Mouse (Mus musculus): ENCODE data around the gene Zic2.
A peak's percentile ranks its signal among the peaks of the same experiment; 100 is the strongest.

The Zic2 gene

DNA sequence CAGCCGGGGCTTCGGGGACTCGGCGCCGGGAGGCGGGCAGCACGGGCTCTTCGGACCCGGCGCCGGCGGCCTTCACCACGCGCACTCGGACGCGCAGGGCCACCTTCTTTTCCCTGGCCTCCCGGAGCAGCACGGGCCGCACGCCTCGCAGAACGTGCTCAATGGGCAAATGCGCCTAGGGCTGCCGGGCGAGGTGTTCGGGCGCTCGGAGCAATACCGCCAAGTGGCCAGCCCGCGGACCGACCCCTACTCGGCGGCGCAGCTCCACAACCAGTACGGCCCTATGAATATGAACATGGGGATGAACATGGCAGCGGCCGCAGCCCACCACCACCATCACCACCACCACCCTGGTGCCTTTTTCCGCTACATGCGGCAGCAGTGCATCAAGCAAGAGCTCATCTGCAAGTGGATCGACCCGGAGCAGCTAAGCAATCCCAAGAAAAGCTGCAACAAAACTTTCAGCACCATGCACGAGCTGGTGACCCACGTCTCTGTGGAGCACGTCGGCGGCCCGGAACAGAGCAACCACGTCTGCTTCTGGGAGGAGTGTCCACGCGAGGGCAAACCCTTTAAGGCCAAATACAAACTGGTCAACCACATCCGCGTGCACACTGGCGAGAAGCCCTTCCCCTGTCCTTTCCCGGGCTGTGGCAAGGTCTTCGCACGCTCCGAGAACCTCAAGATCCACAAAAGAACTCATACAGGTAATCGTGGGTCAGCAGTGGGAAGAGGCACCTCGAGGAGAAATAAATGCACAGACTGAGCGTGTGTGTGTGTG, 996 bp downstream of the Zic2 start:
- no peak for DNase-seq (ENCODE audit: extremely low read depth, low read depth)

DNA sequence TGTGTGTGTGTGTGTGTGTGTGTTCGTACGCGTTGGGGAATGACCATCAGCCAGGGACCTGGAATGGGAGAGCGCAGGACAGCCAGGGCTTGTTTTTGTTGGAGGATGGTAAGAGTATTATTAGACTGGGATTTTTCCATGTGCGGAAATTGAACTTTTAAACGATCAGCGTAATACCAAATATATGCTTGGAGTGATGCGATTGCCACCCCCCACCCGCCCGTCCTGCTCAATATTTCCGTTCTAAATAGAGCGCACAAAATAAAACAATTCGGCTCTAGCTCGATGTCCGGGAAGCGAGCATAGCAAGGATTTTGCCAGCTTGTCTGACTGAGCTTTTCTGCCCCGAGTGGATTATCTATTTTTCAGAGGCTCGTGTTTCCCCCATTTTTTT, 1.6 kb downstream of the Zic2 start:
- DNase-seq (ENCODE audit: extremely low read depth, low read depth), result no peak

DNA sequence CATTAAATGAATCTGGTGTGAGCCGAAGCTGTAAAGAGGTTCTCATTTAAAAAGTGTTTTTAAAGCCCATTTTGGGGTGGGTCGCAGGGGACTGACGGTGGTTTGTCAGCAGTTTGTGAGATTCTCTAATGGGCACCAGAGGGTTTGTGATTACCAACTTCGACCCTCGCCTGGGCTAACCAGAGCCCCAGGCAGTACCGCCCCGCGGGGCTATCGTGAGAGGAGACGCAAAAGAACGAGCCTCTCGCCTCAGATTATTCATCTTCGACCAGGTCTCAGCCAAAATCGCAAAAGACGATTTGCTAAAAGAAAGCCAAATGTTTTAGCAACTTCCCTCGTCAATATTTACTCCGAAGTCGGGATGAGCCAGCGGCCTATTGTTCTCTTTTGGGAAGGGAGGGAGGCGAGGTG, 2.0 kb downstream of the Zic2 start:
- no peak for DNase-seq (ENCODE audit: extremely low read depth, low read depth)

DNA sequence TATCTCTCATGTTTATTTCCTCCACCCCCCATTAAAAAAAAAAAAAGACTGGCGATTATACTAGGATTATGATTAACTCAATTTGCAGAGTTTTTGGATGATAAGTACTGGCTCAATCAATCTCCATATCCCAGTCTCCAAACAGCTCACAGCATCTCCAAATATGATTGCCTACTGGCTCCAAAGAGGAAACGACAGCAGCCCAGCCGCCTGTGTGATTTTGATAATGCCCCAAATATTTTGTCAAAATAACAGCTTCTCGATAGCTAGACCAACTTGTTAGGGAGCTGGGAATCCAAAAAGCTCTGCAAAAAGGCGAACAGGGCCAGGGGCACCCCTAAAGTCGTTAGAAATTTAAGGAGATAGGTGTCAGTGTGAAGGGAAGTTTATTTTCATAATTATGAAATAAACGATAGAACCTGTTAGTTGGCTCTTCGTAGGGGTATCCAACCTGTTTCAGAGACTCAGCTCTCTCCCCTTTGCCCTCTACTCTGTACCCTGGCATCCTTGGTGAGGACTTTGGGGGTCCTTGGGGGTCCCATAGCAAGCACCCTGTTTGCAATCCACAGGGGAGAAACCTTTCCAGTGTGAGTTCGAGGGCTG, 2.8 kb downstream of the Zic2 start:
- DNase-seq (ENCODE audit: extremely low read depth, low read depth), result peak; percentile 9

DNA sequence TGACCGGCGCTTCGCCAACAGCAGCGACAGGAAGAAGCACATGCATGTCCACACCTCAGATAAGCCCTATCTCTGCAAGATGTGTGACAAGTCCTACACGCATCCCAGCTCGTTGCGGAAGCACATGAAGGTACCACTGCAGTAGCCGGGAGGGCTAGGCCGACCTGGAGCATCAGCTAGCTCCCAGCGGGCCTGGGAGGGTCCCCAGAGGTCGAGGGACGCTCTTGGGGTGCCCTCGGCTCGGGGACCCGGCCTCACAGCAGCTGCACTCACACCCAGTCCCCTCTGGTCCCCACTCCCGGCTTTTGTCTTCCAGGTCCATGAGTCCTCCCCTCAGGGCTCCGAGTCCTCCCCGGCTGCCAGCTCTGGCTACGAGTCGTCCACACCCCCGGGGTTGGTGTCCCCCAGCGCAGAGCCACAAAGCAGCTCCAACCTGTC, 3.4 kb downstream of the Zic2 start:
- no peak for DNase-seq (ENCODE audit: extremely low read depth, low read depth)

DNA sequence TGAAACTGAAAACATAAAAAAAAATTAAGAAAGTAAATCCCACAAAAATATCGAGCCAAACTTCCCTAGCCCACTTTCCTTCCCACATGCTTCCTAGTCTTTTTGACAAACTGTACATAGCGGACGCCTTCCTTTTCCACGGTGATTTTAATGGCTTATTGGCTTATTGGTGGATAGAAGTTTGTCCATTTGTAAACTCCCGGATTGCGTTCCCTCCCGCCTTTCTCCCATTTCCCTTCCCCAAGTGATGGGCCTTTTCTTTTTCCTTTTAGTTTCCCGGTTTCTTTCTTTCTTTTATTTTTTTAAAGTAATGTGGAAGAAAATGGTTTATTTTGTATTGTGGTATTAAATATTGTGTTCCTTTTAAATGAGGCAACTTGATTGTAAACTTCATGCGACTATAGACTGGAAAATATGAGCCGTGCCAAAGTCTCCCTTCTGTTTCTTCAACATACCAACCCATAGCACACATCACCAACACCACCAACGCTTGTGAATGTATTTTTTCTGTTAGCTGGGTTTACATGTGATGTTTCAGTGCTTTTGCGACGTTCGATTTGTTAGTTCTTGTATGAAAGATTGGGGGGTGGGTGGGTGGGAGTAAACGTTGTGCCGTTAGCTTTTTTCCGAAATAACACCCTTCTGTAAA, 4.3 kb downstream of the Zic2 start:
- DNase-seq (ENCODE audit: extremely low read depth, low read depth), result no peak

DNA sequence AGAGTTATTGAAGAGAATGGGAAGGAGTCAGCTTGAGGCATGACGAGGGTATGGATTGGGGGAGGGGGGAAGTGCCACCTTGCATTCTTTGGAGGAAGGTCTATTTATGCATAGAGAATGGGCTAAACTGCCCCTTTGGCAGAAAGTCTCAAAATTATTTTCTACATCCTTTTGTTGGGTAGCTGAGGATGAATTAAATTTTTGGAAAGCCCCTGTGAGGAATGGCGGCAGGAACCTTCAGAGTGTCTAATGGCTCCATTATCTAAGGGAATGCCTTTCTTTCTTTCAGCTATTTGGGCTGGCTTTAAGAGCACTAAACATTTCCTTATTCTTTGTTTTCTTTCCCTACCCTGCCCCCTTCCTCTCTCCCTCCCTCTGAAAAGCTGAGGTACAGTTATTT, 5.1 kb downstream of the Zic2 start:
- no peak for DNase-seq (ENCODE audit: extremely low read depth, low read depth)

DNA sequence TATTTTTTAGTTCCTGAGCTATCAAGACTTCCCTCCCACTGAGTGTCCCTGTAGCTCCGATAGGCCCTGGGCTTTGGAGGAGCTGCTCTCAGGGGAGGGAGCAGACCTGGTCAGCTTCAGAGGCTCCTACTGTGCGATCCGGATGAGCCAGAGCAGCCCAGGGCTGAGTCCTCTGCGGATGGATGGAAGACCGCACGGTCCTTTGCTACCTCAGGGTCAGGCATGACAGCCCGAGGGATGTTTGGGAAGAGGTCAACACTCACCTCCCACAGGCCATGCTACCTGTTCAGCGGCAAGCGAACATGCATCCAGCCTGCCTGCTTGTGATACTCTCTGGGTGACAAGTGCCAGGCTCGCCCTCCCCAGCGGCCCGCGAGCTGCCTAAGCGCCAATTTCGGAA, 5.9 kb downstream of the Zic2 start:
- DNase-seq (ENCODE audit: extremely low read depth, low read depth), result no peak

DNA sequence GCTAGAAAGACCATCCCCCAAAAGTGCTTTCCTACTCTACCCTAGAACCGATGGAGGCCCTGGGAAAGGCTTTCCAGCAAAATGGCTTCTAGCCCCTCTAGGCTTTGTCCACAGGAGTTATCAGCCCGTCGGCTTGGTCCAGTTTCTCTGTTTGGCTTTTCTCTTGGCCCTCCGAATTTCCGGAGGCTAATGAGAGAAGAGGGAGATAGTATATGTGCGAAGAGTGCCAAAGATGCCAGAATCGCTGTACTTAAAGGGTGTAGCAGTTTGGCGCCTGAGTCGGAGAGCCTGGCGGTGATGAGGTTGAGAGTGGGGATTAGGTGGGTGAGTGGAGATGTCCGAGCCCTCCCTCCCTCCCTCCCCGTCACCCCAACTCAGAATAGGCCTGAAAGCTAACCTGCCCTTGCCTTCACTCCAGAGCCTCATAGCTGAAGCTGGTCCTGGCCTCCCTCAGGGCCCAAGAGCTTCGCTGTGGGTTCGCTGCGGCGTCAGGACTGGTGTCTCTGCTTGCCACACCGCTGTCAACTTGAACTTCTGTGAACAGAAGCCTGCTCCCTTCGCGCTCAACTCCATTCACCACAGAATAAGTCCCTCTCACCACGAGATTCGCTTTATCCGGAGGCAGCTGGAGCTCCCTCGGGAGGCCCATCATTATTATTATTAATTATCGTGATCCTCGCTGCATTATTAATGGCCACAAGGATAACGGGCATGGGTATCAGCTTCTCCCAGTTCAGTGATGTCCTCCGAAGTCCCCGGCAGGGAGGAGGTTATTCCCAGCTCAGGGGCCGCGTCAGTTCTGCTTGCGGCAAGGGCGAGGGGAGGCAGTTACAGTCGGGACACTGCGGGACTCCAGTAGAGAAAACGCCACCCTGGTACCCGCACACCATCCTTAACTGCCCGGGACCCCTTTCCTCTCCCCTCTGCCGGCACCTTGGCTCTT, 7.1 kb downstream of the Zic2 start:
- no peak for DNase-seq (ENCODE audit: extremely low read depth, low read depth)

DNA sequence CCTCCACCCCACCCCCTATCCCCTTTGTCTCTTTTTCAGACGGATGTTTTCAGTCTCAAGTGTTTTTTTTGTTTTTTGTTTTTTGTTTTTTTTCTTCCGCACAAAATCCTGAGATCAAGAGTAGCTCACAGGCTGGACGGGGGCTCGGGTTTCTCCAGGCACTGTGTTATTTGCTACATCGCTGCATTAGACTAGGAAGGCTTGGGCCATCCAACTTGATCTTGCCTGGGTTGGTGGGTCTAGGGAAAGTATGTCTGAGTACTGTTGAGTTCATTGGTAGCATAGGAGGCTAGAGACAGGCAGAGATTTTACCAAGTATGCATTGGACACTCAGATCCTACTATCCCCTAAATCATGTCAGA, 7.8 kb downstream of the Zic2 start:
- DNase-seq (ENCODE audit: extremely low read depth, low read depth), result no peak

DNA sequence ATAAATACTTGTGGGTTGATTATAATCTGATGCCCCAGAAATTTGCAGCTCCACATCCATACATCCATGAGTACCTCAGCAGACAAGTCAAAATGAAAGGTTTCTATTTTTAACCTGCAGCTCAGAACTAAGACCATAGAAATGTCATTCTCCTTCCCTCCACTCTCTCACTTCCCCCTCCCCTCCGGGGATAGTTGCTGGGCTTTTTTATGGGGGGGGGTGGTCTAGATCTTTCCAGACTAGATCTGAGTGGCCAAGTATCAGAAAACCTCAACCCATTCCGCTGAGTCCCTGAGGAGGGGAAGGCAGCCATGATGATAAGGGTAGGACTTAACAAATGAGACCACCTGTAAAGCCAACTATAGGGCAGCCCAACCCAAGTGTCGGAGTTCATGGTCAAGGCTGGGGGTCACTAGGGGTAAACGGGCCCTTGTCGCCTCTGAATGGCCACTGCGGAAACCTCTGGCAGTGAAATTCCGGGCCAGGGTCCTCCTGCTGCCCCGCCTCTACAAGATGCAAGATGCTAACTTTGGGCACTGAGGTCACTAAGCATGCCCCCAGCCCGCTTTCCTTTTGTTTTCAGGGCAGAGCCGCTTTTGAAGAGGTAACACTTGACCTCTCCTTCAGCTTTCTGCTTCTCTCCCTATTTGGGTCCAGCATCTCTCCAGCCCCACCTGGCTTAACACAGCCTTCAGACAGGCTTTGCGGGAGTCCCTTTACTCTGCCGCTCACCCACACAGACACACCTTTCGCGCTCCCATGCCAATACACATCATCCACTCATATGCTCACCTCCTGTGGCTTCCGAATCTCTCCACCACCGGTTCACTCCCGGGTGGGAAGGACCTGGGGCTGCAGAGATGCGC, 8.6 kb downstream of the Zic2 start:
- no peak for DNase-seq (ENCODE audit: extremely low read depth, low read depth)

DNA sequence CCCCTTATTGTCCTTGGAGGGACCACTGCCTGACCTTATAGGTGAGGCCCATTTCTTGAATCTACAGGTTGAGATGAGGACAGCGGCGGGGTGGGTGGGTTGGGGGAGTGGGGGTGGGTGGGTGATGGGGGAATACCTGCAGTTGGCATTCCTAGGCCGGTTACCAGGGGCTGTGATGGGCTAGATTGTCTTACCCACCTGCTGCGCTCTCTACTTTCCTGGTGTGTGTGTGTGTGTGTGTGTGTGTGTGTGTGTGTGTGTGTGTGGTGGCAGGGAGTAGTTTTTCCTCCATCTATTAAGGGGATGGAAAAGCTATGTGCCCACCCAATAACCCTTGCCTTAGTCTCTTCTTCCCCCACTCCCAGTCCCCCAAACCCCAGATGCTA, 9.2 kb downstream of the Zic2 start:
- DNase-seq (ENCODE audit: extremely low read depth, low read depth), result no peak

DNA sequence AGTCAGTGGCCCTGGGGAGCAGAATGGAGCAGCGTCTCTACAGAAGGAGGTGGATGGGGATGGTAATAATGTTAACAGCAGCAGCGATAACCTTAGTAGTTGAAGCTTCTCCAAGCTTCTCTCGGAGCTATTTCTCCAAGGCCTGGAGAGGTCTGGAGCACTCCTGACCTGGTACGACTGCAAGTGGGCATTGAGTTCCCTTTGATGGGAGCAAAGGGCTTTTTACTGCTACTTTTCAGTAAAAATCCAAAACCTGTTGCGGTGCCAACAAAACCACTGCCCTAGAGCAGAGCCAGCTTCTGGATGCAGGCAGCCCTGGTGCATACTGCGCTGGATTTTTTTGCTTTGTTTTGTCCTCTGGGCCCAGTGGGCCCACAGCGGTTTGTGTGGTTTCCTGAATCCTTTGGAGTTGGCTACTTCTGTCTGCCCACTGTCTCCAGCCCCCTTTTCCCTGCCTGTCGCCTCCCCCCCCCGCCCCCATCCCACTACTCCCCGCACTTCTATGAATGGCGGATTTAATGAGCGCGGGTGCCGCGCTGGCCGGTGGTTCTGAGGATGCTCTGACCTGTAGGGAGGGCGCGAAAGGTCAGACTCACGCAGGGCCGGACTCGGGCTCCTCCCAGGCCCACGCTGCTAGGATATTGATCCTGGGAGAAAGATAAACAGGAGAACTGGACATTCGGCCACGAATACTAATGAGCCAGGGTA, 9.8 kb downstream of the Zic2 start:
- no peak for DNase-seq (ENCODE audit: extremely low read depth, low read depth)

DNA sequence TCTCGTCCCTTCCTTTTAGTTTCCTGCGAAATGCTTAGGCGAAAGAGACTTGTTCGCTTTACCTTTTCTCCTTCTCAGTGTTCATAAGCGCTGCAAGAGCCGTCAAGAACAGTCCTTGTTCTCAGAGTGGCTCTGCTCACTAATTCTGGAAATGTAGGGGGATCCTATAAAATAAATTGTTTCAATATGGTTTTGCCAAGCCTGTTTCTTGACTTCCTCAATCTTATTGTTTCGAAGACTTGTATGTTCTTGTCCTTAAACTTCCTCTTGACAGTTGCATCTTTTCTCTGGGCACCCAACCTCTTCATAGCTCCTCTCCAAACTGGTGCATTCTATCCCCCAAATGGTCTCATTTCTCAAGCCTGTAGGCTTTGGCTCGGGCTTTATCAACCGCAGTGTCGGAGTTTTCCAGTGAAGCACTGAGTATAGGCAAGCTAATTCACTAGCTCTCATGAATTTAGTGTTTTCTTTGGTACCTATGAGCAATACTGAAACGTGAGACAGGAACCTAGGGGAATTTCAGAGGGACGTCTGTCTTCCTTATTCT, 10.5 kb downstream of the Zic2 start:
- no peak for DNase-seq (ENCODE audit: extremely low read depth, low read depth)

DNA sequence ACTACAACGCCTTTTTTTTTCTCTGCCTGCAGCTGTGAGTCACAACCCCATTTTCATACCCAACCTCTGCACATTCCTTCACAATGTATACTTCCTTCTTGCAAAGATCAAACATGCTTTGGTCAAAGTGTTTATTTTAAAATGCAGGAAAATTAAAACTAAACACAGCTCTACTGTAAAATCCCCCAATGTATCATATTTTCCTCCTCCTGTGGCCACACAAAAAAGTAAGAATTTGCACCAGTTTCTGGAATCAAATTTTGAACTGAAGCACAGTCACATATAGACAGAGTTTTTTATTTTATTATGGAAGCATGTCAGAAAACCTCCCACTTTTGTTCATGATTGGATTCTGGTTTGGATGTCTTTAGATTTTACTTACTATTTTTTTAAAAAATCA, 11.4 kb downstream of the Zic2 start:
- no peak for DNase-seq (ENCODE audit: extremely low read depth, low read depth)

DNA sequence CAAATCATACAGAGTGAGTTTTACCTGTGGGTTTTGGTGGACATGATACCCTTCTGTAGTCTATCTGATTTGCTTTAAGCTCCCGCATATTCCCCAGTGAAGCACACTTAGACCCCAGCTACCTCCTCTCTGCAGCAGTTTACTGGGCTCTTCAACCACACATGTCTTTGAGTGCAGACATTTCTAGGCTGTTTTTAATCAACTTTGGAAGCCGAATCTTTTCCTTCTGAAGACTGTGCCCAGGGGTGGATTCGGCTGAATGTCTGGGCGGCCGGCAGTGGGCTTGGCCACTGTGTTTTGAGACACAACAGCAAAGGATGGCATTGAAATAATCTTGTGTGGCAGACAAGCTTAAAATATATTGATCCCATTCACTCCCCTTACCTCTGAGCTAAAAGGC, 12.1 kb downstream of the Zic2 start:
- no peak for DNase-seq (ENCODE audit: extremely low read depth, low read depth)

DNA sequence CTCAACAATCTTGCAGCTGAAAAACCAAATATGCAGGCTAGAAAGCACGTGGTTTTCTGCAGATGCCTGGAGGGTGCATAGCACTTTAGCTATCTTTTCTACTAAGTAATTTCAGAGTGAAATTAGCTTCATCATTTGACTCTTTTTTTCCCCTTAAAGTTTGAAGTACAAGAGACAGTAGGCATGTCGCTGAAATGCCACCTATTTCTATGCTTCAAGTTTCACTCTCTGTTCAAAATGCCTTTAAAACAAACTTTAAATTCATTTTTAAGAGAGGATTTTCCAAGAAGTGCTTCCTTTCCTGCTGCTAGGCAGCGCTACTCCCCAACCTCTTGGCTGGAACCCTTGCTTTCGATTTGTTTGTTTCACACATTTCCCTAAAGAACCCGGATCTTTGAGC, 13.8 kb downstream of the Zic2 start:
- no peak for DNase-seq (ENCODE audit: extremely low read depth, low read depth)

DNA sequence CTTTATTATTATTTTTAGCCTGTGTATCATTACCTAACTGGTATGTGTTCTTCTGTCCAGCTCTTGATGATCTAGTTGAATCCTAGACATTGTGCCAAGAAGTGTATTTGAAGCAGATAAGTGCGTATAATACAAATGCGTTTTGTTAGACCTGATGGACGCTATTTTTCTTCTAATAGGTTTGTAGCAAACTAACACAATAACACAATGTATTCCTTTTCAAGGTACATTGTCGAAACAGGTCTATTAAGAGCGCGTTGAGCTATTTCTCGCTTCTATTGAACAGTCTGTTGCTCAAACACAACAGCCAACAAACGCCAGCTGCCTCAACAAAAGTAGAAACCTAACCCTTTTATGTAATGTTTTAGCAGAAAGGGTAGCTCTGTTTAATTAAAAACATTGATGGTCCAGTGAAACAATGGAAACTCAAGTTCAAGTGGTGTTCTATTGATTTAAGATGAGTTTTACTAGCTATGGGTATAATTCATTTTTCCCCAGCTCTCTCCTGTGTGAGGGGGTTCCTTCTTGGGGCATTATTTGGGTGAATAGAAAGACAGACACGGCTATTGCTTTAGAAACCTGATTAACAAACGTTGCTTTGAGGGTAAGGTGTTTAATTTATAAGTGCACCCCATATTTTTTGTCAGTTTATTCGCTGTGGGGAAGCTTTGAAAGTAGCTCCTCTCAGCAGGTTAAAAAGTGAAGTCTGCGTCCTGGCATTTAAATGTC, 14.6 kb downstream of the Zic2 start:
- DNase-seq (ENCODE audit: extremely low read depth, low read depth), result no peak

Data from MEL-GATA-1-ER (cell line).